ENCODE assay signal across 10 mouse cellular contexts in genomic region chr1:155109387-155110350, GRCm38 (mm10). TPM values are rescaled to one million over a fixed set of nuclear protein-coding genes. Genes with fewer than 3 reads are reported as not detected.
DNase-seq lines count a peak whose midpoint lies in the region; ATAC-seq and TF ChIP-seq lines count a peak whose summit lies in the region.
"Had no signal": no experiment of that assay in that cellular context is flagged by ENCODE, and none has a peak within 500 bp of the region (broad histone marks: within the 10 kb centered on the region; RNA-seq: fewer than 3 reads in every experiment).

No protein-coding gene starts in this region.

- H3K4me2 ChIP-seq in embryonic facial prominence, embryonic 12.5 days (replicated peaks) = peak overlapping the region; percentile 21
- peak overlapping the region; percentile 36 for H3K4me2 ChIP-seq in hindbrain, embryonic 12.5 days (replicated peaks)
- peak overlapping the region; percentile 13; the same call in 1 of the 2 replicates for H3K4me2 ChIP-seq in midbrain, postnatal 0 days (ENCODE audit: low read depth, low read length, poor library complexity, severe bottlenecking)
- H3K4me2 ChIP-seq: liver, embryonic 13.5 days had no signal

- no peak overlapping the region; the same call in 1 of the 2 replicates for H3K4me3 ChIP-seq in embryonic facial prominence, embryonic 12.5 days
- H3K4me3 ChIP-seq in hindbrain, embryonic 12.5 days = no peak overlapping the region
- H3K4me3 ChIP-seq in midbrain, postnatal 0 days (ENCODE audit: low read depth, low read length) = no peak overlapping the region
- H3K4me3 ChIP-seq: liver, embryonic 13.5 days had no signal

- WGBS in embryonic facial prominence, embryonic 12.5 days = 16% methylated on average over 18 of the region's 18 CpGs
- 21% methylated on average over 18 of the region's 18 CpGs for WGBS in hindbrain, embryonic 12.5 days
- WGBS in midbrain, postnatal 0 days = 15% methylated on average over 18 of the region's 18 CpGs

- TF ChIP-seq CTCF in midbrain, postnatal 0 days (IDR thresholded peaks at IDR 0.05) = no peak

- H3K9ac ChIP-seq in embryonic facial prominence, embryonic 12.5 days = no peak overlapping the region; the same call in 1 of the 2 replicates
- peak overlapping the region; percentile 41 for H3K9ac ChIP-seq in hindbrain, embryonic 12.5 days
- H3K9ac ChIP-seq in midbrain, postnatal 0 days (replicated peaks; ENCODE audit: low read length, poor library complexity, severe bottlenecking) = peak overlapping the region; percentile 42; the same call in 1 of the 2 replicates
- H3K9ac ChIP-seq: liver, embryonic 13.5 days had no signal

- no peaks in the 10 kb centered on the region for H3K27me3 ChIP-seq in embryonic facial prominence, embryonic 12.5 days
- H3K27me3 ChIP-seq in hindbrain, embryonic 12.5 days = no peaks in the 10 kb centered on the region; the same call in 1 of the 2 replicates
- no peaks in the 10 kb centered on the region for H3K27me3 ChIP-seq in midbrain, postnatal 0 days (ENCODE audit: insufficient read depth, low read length)

- no peaks in the 10 kb centered on the region for H3K36me3 ChIP-seq in embryonic facial prominence, embryonic 12.5 days
- no peaks in the 10 kb centered on the region for H3K36me3 ChIP-seq in hindbrain, embryonic 12.5 days
- no peaks in the 10 kb centered on the region for H3K36me3 ChIP-seq in midbrain, postnatal 0 days (ENCODE audit: insufficient read depth, low read length)
- H3K36me3 ChIP-seq: liver, embryonic 13.5 days had no signal

- peaks cover 24% of the 10 kb centered on the region for H3K4me1 ChIP-seq in embryonic facial prominence, embryonic 12.5 days
- peaks cover 25% of the 10 kb centered on the region for H3K4me1 ChIP-seq in hindbrain, embryonic 12.5 days
- H3K4me1 ChIP-seq in midbrain, postnatal 0 days (ENCODE audit: insufficient read depth, low read length) = peaks cover 6% of the 10 kb centered on the region

- DNase-seq in embryo, embryonic 11 days = peak; percentile 51
- no peak for DNase-seq in embryo, embryonic 10.5 days (ENCODE audit: low spot score)
- peak; percentile 22 for DNase-seq in midbrain, postnatal 0 days (ENCODE audit: low spot score)
- no peak for DNase-seq in natural killer cell, adult 2 months (ENCODE audit: low spot score in 2 of 2)
- DNase-seq in layer of hippocampus, adult 11-12 months (ENCODE audit: low spot score) = no peak
- DNase-seq: cerebellum, adult 9-10 months; liver, embryonic 13.5 days had no signal

- peak overlapping the region; percentile 52 for H3K27ac ChIP-seq in embryonic facial prominence, embryonic 12.5 days
- peak overlapping the region; percentile 55 for H3K27ac ChIP-seq in hindbrain, embryonic 12.5 days
- H3K27ac ChIP-seq in midbrain, postnatal 0 days (ENCODE audit: low read depth, low read length) = peak overlapping the region; percentile 79
- H3K27ac ChIP-seq: liver, embryonic 13.5 days had no signal

- H3K9me3 ChIP-seq in embryonic facial prominence, embryonic 12.5 days = no peaks in the 10 kb centered on the region
- H3K9me3 ChIP-seq in hindbrain, embryonic 12.5 days (replicated peaks) = no peaks in the 10 kb centered on the region
- no peaks in the 10 kb centered on the region for H3K9me3 ChIP-seq in midbrain, postnatal 0 days (ENCODE audit: low read length)
- H3K9me3 ChIP-seq: liver, embryonic 13.5 days had no signal

- ATAC-seq in embryonic facial prominence, embryonic 12.5 days (ENCODE audit: insufficient number of reproducible peaks, insufficient read depth, low FRiP score, low TSS enrichment) = no peak
- ATAC-seq in hindbrain, embryonic 12.5 days (ENCODE audit: low FRiP score) = no peak
- ATAC-seq in midbrain, postnatal 0 days (ENCODE audit: low FRiP score) = peak; percentile 25; the same call in 1 of the 2 replicates
- ATAC-seq in erythroblast, adult 5-6 weeks (replicated peaks; ENCODE audit: low FRiP score, poor library complexity, severe bottlenecking) = no peak

RNA-seq across cellular contexts. Expression of gene Ier5, which starts 10.2 kb away (rescaled TPM):
- polyA plus RNA-seq in embryonic facial prominence, embryonic 12.5 days (2016; fragmentation: Nextera tagmentation; extraction: Ambion mirVana) = 17.3 and 19.9 TPM in 2 replicates
- polyA plus RNA-seq in hindbrain, embryonic 12.5 days (2016; fragmentation: Nextera tagmentation; extraction: Ambion mirVana) = 16.5 and 17.7 TPM in 2 replicates
- 30.1 and 44.2 TPM in 2 replicates for total RNA-seq in midbrain, postnatal 0 days (2014; rRNA removed)
- 3.9 and 4.0 TPM in 2 replicates for polyA plus RNA-seq in midbrain, postnatal 0 days (2015; fragmentation: Nextera tagmentation; extraction: Ambion mirVana)
- total RNA-seq in erythroblast, adult 5-6 weeks (2015; ENCODE audit: low replicate concordance) = 7.5 and 9.0 TPM in 2 replicates
- 7.6 and 9.8 TPM in 2 replicates for total RNA-seq in erythroblast, adult 5-6 weeks (2017; ENCODE audit: low replicate concordance)

RNA-seq across cellular contexts. Expression of gene Mr1, which starts 36.9 kb away (rescaled TPM):
- 4.6 and 6.2 TPM in 2 replicates for polyA plus RNA-seq in embryonic facial prominence, embryonic 12.5 days (2016; fragmentation: Nextera tagmentation; extraction: Ambion mirVana)
- polyA plus RNA-seq in hindbrain, embryonic 12.5 days (2016; fragmentation: Nextera tagmentation; extraction: Ambion mirVana) = 2.1 and 2.4 TPM in 2 replicates
- 2.9 and 5.1 TPM in 2 replicates for total RNA-seq in midbrain, postnatal 0 days (2014; rRNA removed)
- polyA plus RNA-seq in midbrain, postnatal 0 days (2015; fragmentation: Nextera tagmentation; extraction: Ambion mirVana) = 1.8 and 2.6 TPM in 2 replicates
- 1.3 and 2.3 TPM in 2 replicates for total RNA-seq in erythroblast, adult 5-6 weeks (2015; ENCODE audit: low replicate concordance)
- total RNA-seq in erythroblast, adult 5-6 weeks (2017; ENCODE audit: low replicate concordance) = 0.34 and 1.4 TPM in 2 replicates

RNA-seq across cellular contexts. Expression of gene Stx6, which starts 48.8 kb away (rescaled TPM):
- 109 and 113 TPM in 2 replicates for polyA plus RNA-seq in embryonic facial prominence, embryonic 12.5 days (2016; fragmentation: Nextera tagmentation; extraction: Ambion mirVana)
- polyA plus RNA-seq in hindbrain, embryonic 12.5 days (2016; fragmentation: Nextera tagmentation; extraction: Ambion mirVana) = 119 and 123 TPM in 2 replicates
- 86.8 and 114 TPM in 2 replicates for total RNA-seq in midbrain, postnatal 0 days (2014; rRNA removed)
- 75.3 and 81.8 TPM in 2 replicates for polyA plus RNA-seq in midbrain, postnatal 0 days (2015; fragmentation: Nextera tagmentation; extraction: Ambion mirVana)
- 2.3 and 3.8 TPM in 2 replicates for total RNA-seq in erythroblast, adult 5-6 weeks (2015; ENCODE audit: low replicate concordance)
- total RNA-seq in erythroblast, adult 5-6 weeks (2017; ENCODE audit: low replicate concordance) = 4.9 and 7.4 TPM in 2 replicates

Comparison
In these comparisons a context has a peak if more than half of its experiments do, and no peak if none do; other contexts are left out.
1. DNase-seq: peak in embryo, embryonic 11 days (single experiment) and midbrain, postnatal 0 days (single experiment); none in embryo, embryonic 10.5 days (single experiment), natural killer cell, adult 2 months (0 of 2) and layer of hippocampus, adult 11-12 months (single experiment).
2. Peak in every context shown above with its lines, with median percentiles within 50 percentile points of each other: H3K27ac ChIP-seq and H3K4me2 ChIP-seq.